Mouse (Mus musculus): Measurements from ENCODE around the gene Fosl1. TPM values are rescaled to one million over a fixed set of nuclear protein-coding genes. Genes with fewer than 3 reads are reported as not detected.
A peak's percentile ranks its signal among the peaks of the same experiment; 100 is the strongest.
"Not testable (repeated sequence)": the region's sequence is repeated elsewhere in the genome, so short reads cannot be mapped to it uniquely, and the experiment has no call there.

Fosl1 gene
- 0.06 and 0.09 TPM in 2 replicates for polyA plus RNA-seq (2012; rRNA removed)
- not detected in 2 replicates for polyA plus RNA-seq (2014; fragmentation: Nextera tagmentation; extraction: Ambion mirVana)

DNA sequence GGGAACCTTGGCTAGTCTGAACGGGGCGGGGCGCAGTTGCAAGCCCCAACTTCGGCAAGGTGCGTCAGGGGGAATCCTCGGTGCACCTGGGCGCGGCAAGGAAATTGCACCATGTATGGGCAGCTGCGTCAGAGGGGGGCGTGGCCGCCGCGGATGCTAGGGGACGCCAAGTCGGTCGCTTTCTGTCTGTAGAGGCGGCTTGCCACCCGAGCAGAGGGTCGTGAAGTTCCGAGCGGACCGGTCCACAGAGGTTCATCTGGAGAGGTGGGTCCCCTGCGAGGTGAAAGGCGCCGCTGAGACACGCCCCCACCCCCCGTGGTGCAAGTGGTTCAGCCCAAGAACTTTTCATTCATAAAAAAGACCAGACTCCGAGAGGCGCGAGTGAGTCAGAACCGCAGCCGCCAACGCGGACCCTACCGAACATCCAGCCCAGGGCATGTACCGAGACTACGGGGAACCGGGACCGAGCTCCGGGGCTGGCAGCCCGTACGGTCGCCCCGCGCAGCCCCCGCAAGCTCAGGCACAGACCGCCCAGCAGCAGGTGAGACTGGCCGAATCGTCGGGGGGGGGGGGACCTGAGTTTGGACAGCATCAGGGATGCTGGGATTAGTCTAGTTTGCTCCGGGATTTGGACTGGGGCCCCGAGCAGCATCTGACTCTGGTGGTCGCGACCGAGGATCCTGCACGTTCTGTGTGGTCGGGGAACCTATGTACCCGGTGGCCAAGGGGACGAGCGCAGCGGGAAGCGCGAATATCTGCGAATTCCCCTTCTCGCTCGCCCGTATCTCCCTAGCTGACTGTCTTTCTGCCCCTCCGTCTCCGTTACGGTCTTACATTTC is at the start of gene Fosl1:
Fosl1 (plus strand) TSS at position 33 of the 839 bp plus-strand sequence.
- peaks cover 9% of the 10 kb centered on the region for H3K4me1 ChIP-seq (ENCODE audit: control insufficient read depth, insufficient read depth, low read length)
- peak; percentile 41 for DNase-seq (ENCODE audit: low spot score)
- H3K9ac ChIP-seq (ENCODE audit: low read depth, low read length, severe bottlenecking) = peak within 1 kb of the TSS; percentile 45

DNA sequence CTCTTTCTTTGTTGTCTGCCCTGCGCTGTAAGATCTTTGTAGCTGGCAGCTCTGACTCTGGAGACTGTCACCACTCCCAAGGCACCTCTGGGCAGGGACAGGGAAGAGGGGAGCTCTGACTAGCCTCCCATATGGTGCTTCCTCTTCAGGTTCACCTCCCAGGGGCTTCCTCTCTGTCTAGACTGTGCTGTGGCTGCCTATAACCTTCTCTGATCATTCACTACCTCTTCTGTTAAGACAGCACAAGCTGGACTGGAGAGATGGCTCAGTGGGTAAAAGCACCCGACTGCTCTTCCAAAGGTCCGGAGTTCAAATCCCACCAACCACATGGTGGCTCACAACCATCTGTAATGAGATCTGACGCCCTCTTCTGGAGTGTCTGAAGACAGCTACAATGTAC is 46.3 kb upstream of the Fosl1 start:
- H3K9ac ChIP-seq (ENCODE audit: low read depth, low read length, severe bottlenecking) = not testable (repeated sequence)

More for the DNA sequence above, at the start of gene Fosl1:
- ATAC-seq (ENCODE audit: low FRiP score, low read depth) = peak; percentile 60
- H3K36me3 ChIP-seq (ENCODE audit: control insufficient read depth, insufficient read depth, low read length) = no peaks in the 10 kb centered on the region
- WGBS = 2% methylated on average over 58 of the region's 70 CpGs
- no peak for TF ChIP-seq POLR2A (IDR thresholded peaks at IDR 0.05; ENCODE audit: borderline replicate concordance, extremely low read depth, insufficient read depth, insufficient read length)
- peaks cover 40% of the 10 kb centered on the region for H3K27me3 ChIP-seq (ENCODE audit: control insufficient read depth, insufficient read depth, low read length)
- no peak within 1 kb of the TSS for H3K27ac ChIP-seq (replicated peaks; ENCODE audit: low read depth, low read length)
- H3K9me3 ChIP-seq (ENCODE audit: control insufficient read depth, low read length) = no peaks in the 10 kb centered on the region
- H3K4me3 ChIP-seq (replicated peaks; ENCODE audit: low read length) = peak within 1 kb of the TSS; percentile 51
- peak within 1 kb of the TSS; percentile 94 for H3K4me2 ChIP-seq (replicated peaks; ENCODE audit: low read depth, low read length, severe bottlenecking)

DNA sequence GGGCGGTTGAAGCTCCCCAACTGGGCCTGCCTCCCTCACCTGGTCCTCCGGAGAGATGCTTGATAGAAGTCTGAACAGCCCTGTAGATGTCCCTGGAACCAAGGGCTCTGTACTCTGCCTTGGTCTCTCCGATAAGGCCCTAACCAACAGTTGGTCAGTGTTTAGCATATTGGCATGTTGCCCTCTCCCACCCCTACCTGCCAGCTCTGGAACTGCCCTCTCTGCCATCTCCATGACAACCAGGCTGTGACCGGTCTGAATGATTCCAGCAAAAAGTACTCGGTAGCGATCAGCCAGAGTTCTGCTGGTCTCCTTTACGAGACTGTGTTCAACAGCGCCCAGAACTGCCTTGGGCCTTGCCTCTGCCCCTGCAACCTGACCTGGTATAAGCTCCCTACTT is 45.1 kb upstream of the Fosl1 start, which contains the start of gene Tsga10ip:
Tsga10ip (minus strand) TSS at position 234 of the 400 bp plus-strand sequence.
- H3K4me3 ChIP-seq (replicated peaks; ENCODE audit: low read length) = no peak within 1 kb of the TSS
- ATAC-seq (ENCODE audit: low FRiP score, low read depth) (no peak), DNase-seq (ENCODE audit: low spot score) (no peak)
- no peaks in the 10 kb centered on the region for H3K9me3 ChIP-seq (ENCODE audit: control insufficient read depth, low read length)
- H3K27me3 ChIP-seq (ENCODE audit: control insufficient read depth, insufficient read depth, low read length) = no peaks in the 10 kb centered on the region
- H3K36me3 ChIP-seq (ENCODE audit: control insufficient read depth, insufficient read depth, low read length) = no peaks in the 10 kb centered on the region
- no peak within 1 kb of the TSS for H3K27ac ChIP-seq (replicated peaks; ENCODE audit: low read depth, low read length)
- WGBS = 60% methylated on average over 8 of the region's 8 CpGs
- no peak within 1 kb of the TSS for H3K9ac ChIP-seq (ENCODE audit: low read depth, low read length, severe bottlenecking)
- no peak within 1 kb of the TSS for H3K4me2 ChIP-seq (replicated peaks; ENCODE audit: low read depth, low read length, severe bottlenecking)
- H3K4me1 ChIP-seq (ENCODE audit: control insufficient read depth, insufficient read depth, low read length) = no peaks in the 10 kb centered on the region
- no peak for TF ChIP-seq POLR2A (IDR thresholded peaks at IDR 0.05; ENCODE audit: borderline replicate concordance, extremely low read depth, insufficient read depth, insufficient read length)

More for the DNA sequence above, 46.3 kb upstream of the Fosl1 start:
- H3K27ac ChIP-seq (replicated peaks; ENCODE audit: low read depth, low read length); H3K36me3 ChIP-seq (ENCODE audit: control insufficient read depth, insufficient read depth, low read length); H3K9me3 ChIP-seq (ENCODE audit: control insufficient read depth, low read length); H3K27me3 ChIP-seq (ENCODE audit: control insufficient read depth, insufficient read depth, low read length); H3K4me2 ChIP-seq (replicated peaks; ENCODE audit: low read depth, low read length, severe bottlenecking); H3K4me3 ChIP-seq (replicated peaks; ENCODE audit: low read length); H3K4me1 ChIP-seq (ENCODE audit: control insufficient read depth, insufficient read depth, low read length); ATAC-seq (ENCODE audit: low FRiP score, low read depth); DNase-seq (ENCODE audit: low spot score): not testable (repeated sequence)
- 72% methylated on average over 4 of the region's 4 CpGs for WGBS

DNA sequence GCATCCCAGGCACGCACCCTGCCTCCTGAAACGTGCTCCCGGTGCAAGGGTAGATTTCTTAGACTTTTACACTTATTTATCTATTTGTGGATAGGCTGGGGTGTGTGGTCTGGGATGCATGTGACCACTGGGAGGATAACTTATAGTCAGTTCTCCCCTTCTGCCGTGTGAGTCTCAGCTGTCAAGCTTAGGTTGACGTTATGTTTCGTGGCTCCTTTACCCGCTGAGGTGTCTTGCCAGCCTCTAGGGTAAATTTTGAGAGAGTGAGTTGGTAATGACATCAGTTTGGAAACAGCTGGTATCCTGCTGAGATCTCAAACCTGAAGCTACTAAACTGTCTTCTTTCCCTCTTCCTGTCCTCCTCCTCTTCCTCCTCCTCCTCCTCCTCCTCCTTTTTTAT is 41.4 kb upstream of the Fosl1 start:
- peak overlapping the region; percentile 35 for H3K4me3 ChIP-seq (replicated peaks; ENCODE audit: low read length)
- H3K27me3 ChIP-seq (ENCODE audit: control insufficient read depth, insufficient read depth, low read length) = no peaks in the 10 kb centered on the region
- peaks cover 7% of the 10 kb centered on the region; the same call in 1 of the 2 replicates for H3K4me1 ChIP-seq (ENCODE audit: control insufficient read depth, insufficient read depth, low read length)
- H3K36me3 ChIP-seq (ENCODE audit: control insufficient read depth, insufficient read depth, low read length) = no peaks in the 10 kb centered on the region
- TF ChIP-seq POLR2A (IDR thresholded peaks at IDR 0.05; ENCODE audit: borderline replicate concordance, extremely low read depth, insufficient read depth, insufficient read length) = no peak
- ATAC-seq (ENCODE audit: low FRiP score, low read depth) = no peak
- DNase-seq (ENCODE audit: low spot score) = no peak
- peak overlapping the region; percentile 59 for H3K27ac ChIP-seq (replicated peaks; ENCODE audit: low read depth, low read length)
- H3K4me2 ChIP-seq (replicated peaks; ENCODE audit: low read depth, low read length, severe bottlenecking) = peak overlapping the region; percentile 57
- 14% methylated on average over 7 of the region's 7 CpGs for WGBS
- H3K9ac ChIP-seq (ENCODE audit: low read depth, low read length, severe bottlenecking) = peak overlapping the region; percentile 43; the same call in 1 of the 2 replicates
- no peaks in the 10 kb centered on the region for H3K9me3 ChIP-seq (ENCODE audit: control insufficient read depth, low read length)

DNA sequence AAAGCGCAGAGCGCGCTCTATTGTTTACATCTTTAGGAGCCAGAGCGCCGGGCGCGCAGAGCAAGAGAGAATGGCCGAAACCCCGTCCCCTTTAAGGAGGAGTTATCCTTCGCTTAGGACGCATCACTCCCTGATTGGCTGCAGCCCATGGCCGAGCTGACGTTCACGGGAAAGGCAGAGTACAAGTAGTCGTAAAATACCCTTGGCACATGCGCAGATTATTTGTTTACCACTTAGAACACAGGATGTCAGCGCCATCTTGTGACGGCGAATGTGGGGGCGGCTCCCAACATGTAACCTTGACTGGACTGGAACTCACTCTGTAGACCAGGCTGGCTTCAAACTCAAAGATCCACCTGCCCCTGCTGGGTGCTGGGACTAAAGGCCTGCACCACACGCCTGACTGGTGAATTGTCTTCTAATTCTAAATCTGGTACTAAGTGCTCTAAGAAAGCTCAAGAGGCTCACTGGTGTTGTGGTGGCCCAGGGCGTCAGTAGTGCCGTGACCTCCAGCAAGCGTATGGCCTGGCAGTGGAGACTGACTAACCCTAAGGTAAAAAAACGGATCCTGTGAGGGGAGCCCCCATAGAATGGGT is 40.7 kb upstream of the Fosl1 start:
- H3K4me2 ChIP-seq (replicated peaks; ENCODE audit: low read depth, low read length, severe bottlenecking) = peak overlapping the region; percentile 79
- ATAC-seq (ENCODE audit: low FRiP score, low read depth) (peak; percentile 78), DNase-seq (ENCODE audit: low spot score) (peak; percentile 36)
- H3K9ac ChIP-seq (ENCODE audit: low read depth, low read length, severe bottlenecking) = peak overlapping the region; percentile 77
- not testable (repeated sequence) for H3K4me1 ChIP-seq (ENCODE audit: control insufficient read depth, insufficient read depth, low read length); H3K27me3 ChIP-seq (ENCODE audit: control insufficient read depth, insufficient read depth, low read length); H3K9me3 ChIP-seq (ENCODE audit: control insufficient read depth, low read length); H3K36me3 ChIP-seq (ENCODE audit: control insufficient read depth, insufficient read depth, low read length)
- H3K27ac ChIP-seq (replicated peaks; ENCODE audit: low read depth, low read length) = peak overlapping the region; percentile 94
- H3K4me3 ChIP-seq (replicated peaks; ENCODE audit: low read length) = peak overlapping the region; percentile 60
- 5% methylated on average over 17 of the region's 25 CpGs for WGBS
